Mouse (Mus musculus) neural tube, embryonic 10.5 days (tissue): Measurements from ENCODE around the gene Ccdc190.
A peak's percentile ranks its signal among the peaks of the same experiment; 100 is the strongest.

Source experiments
- DNase-seq: peaks from one replicate; pipeline ENCODE4 v3.0.0-alpha.2; 2017; ENCODE audit warnings: low spot score; ENCODE audit errors: extremely low spot score

The Ccdc190 gene

GRCm38 (mm10) chr1:169932122-169932746 lies 3.8 kb downstream of the Ccdc190 start:
- no peak for DNase-seq

GRCm38 (mm10) chr1:169934005-169934725 lies 5.7 kb downstream of the Ccdc190 start:
- peak; percentile 51 for DNase-seq

GRCm38 (mm10) chr1:169939345-169939744 lies 10.9 kb downstream of the Ccdc190 start:
- DNase-seq: no peak

GRCm38 (mm10) chr1:169946004-169946403 lies 17.6 kb downstream of the Ccdc190 start:
- no peak for DNase-seq

DNA sequence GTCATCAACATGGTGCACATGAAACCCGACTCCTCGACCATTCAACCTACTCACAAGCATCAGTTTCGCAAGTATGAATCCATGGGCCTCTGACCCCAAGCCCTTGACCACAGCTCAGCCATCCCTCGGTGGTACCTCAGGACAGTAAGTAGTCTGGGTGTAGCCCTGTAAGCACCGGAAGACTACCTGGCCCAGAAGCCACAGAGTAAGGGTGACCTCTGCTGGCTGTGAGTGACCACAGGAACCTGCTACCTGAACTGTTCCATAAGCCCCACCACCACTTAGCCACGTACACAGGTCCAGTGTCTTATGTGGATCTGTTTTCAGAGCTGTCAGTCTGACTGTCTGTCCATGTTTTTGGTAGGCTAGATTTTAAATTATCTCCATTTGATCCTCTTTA lies 19.2 kb downstream of the Ccdc190 start:
- DNase-seq: no peak

DNA sequence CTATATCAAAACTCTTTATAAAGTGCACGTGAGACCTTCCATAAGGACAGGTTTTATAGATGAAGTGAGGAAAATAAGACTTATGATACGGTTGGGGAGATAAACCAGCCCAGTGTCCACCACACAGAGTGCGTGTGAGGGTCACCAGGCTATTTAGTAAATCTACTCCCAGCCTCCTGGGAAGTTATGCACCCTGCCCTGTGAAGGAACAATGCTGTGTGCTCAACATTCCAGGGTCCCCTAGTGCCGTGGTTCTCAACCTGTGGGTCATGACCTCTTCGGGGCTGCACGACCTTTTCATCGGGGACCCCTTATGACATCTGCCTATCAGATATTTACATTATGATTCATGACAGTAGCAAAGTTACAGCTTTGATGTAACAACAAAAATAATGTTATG lies 19.8 kb downstream of the Ccdc190 start:
- DNase-seq: no peak

- DNase-seq: no peak
Measured at GRCm38 (mm10) chr1:169948866-169949265, 20.4 kb downstream of the Ccdc190 start.

DNA sequence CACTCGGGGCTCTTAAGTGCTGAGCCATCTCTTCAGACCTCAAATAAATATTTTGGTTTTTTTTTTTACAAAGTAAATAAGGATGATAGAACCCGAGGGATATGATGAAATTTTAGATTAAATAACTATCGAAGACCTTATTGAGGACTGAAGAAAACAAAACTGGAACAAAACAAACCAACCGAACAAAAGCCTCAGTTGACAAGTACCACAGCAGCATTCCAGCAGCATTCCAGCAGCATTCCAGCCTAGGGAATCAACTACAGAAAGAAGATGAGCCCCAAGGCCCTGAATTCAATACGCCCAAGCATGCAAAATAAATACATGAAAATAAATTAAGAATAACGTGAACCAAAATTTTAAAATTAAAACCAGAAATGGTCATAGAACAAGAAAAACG lies 21.5 kb downstream of the Ccdc190 start:
- no peak for DNase-seq

- no peak for DNase-seq
Measured at GRCm38 (mm10) chr1:169950651-169951050, 22.2 kb downstream of the Ccdc190 start.

GRCm38 (mm10) chr1:169951561-169951960 lies 23.1 kb downstream of the Ccdc190 start:
- DNase-seq: no peak

DNA sequence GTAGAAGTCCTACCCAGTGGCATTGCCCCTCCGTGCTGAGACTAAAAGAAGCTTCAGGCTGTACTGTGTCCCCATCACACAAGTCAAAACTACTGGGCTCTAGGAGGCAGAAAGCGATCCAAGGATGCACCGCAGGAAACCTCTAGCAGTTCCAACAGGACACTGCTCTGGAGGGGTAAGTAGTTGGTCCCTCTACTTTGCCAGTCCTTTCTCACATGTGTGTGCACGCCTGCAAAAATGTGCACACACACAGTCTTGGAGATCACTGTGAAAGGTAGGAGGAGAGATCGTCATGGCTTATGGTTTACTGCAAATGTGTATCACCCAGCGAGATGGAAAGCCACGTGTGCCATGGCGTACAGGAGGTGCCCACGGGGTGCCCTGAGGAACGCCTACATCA lies 24.2 kb downstream of the Ccdc190 start:
- no peak for DNase-seq

DNA sequence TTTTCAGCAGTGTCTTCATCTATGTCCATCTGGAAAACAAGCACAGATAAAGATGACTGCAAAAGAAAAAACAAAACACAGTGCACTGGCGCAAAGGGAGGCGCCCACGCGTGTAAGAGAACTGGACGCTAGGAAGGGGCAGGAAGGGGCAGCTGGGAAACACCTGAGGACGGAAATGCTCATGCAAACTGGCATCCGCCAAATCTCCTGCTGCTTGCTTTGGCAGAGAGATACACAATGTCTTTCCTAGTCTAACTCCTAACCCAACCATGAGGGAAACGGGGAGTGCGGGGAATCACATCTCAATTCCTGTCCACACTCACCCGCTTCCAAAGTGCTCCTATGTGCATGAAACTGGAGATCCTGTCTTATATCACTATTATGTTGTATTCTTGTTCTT lies 24.7 kb downstream of the Ccdc190 start:
- DNase-seq: no peak

GRCm38 (mm10) chr1:169968792-169969515 lies 40.5 kb downstream of the Ccdc190 start, which contains the start of gene Hsd17b7:
Gene Hsd17b7 (minus strand): TSS chr1:169969241.
- peak; percentile 98 for DNase-seq

GRCm38 (mm10) chr1:169969516-169969886 lies 41.1 kb downstream of the Ccdc190 start:
- no peak for DNase-seq

DNA sequence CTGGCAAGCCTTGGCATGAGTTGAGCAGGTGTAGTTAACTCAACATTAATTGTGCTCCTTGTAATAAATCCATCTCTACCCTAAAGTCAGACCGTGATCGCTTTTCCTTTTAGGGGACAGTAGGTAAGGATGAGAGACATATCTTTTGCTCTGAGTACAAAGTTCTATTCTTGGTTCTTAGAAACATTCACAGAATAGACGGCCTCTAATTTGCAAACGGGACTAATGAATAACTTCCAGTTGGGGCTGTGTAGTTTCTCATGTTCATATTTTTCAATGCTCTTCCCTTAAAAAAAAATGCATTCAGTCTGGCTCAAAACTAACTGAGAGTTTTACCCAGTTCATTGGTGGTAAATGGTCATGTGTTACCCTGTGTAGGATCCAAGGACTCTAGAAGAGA lies 42.5 kb downstream of the Ccdc190 start:
- no peak for DNase-seq

GRCm38 (mm10) chr1:169971998-169972397 lies 43.5 kb downstream of the Ccdc190 start:
- no peak for DNase-seq

GRCm38 (mm10) chr1:169977621-169978020 lies 49.2 kb downstream of the Ccdc190 start:
- DNase-seq: no peak
